Mouse (Mus musculus) bone marrow macrophage, adult 2 months (primary cell): Measurements from ENCODE around the gene Ube3b. TPM values are rescaled to one million over a fixed set of nuclear protein-coding genes. Genes with fewer than 3 reads are reported as not detected.
A peak's percentile ranks its signal among the peaks of the same experiment; 100 is the strongest.

Source experiments
- H3K27ac ChIP-seq: 2 replicates; pipeline ENCODE4 v1.5.1; 2012; ENCODE audit warnings: low read depth, low read length; ENCODE audit not compliant: insufficient read depth
- H3K4me1 ChIP-seq: 2 replicates; pipeline ENCODE4 v1.6.1; 2012; ENCODE audit warnings: low read length; ENCODE audit not compliant: control insufficient read depth, insufficient read depth
- H3K4me3 ChIP-seq: 2 replicates; pipeline ENCODE4 v1.5.1; 2012; ENCODE audit warnings: mild to moderate bottlenecking, low read length, moderate library complexity; ENCODE audit not compliant: insufficient read depth
- CTCF ChIP-seq: IDR thresholded peaks from 2 replicates; pipeline ENCODE4 v1.5.1; 2012; ENCODE audit warnings: low read depth, mild to moderate bottlenecking, low read length, moderate library complexity
- POLR2A ChIP-seq: IDR thresholded peaks from 2 replicates; pipeline ENCODE4 v1.6.1; 2012; ENCODE audit warnings: mild to moderate bottlenecking, low read depth, low read length, borderline replicate concordance
- polyA plus RNA-seq: library from polyadenylated mRNA; stranded (reverse); fragments of >200 nt; gene quantifications from 2 replicates; pipeline ENCODE4 v1.2.4, GENCODE M21; 2012; ENCODE audit not compliant: missing spikeins, insufficient read depth, insufficient read length

Gene Ube3b
- polyA plus RNA-seq, 1 experiment = 52.0 TPM

DNA sequence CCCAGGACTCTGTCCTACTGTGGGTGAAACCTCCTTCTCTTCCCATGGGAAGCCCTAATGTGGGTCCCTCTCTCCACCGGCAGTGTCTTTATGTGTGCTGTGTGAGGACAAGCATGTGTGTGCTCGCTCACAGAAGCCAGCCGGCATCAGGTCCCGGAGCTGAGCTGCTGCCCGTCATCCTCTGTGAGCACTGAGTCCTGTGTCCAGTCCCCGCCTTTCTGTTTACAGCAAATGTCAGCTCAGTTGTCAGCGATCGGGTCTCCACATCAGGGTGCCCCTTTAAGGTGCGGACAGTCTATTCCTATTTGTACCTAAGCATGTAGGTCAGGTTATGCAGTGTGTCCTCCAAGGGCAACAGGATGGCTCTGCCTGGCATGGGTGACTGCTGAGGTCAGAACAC lies 6.8 kb upstream of the Ube3b start:
- H3K4me1 ChIP-seq = peaks cover 47% of the 10 kb centered on the region
- no peak overlapping the region for H3K4me3 ChIP-seq
- no peak for TF ChIP-seq CTCF
- no peak for TF ChIP-seq POLR2A
- H3K27ac ChIP-seq = no peak overlapping the region

DNA sequence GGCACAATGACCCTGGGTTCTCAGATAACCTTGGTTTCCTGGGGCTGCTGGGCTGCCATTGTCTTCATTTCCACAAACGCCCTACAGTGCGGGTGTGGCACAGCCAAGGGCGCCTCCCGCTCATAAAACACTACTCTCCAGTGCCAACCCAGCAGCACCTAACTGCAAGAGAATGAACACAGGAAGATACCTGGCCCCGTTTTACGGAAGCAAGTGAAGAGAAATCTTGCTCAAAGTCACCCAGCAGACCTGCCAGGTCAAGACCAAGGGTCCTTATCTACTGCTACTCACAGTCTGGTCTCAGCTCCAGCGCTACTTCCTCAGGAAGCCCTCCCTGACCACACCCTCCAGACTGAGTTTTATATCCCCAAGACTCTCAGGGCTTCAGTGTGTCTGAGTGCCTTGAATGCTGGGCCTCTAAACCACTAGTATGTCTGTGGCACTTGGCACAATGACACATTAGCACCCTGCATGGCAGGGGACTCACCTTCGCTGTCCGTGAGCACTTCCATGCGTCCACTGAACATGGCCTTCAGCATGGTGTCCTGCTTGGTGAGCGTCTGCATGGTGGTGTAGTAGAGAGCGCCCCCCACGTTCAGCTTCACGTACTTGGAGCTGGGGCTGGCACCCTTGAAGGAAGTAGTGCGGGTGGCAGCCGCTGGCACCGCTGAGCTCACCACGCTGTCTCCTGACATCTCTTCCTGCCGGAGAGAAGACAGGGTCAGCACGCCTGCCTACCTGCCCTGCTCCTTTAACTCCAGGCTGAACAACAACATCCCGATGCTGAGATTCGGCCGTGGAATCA lies 5.8 kb upstream of the Ube3b start:
- H3K27ac ChIP-seq = no peak overlapping the region
- H3K4me1 ChIP-seq = peaks cover 47% of the 10 kb centered on the region
- H3K4me3 ChIP-seq = no peak overlapping the region
- TF ChIP-seq CTCF (no peak), POLR2A (no peak)

DNA sequence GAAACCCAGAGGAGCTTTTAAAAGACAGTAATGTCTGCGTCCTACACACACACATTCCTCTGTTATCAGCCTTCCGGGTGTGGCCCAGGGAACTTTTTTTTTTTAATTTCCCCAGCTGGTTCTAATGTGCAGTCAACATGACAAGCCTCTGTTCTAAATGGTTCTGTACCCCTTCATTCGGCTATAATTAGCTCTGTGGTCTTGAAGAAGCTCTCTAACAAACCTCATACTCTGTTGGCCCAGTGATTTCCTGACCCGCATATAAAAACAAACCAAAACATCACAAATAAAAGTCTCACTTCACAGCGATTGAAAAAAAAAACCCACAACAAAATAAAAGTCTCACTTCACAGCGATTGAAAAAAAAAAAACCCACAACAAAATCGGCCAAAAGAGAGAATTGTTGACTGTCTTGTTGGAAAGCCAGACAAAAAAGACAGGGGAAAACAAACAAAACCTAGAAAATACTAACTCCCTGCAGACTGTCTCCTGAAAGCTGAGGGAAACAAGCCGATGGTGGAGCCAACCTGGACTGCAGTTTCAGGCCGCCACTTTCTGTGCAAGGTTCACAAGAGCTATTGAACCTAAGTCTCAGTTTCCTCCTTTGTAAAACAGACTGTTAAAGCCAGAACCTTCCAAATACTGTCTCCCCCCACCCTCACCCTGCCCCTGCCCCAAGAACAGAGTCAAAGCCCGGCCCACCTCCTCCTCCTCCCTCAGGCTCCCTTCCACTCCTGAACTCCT lies 2.1 kb upstream of the Ube3b start:
- no peak overlapping the region for H3K27ac ChIP-seq
- H3K4me3 ChIP-seq = no peak overlapping the region

DNA sequence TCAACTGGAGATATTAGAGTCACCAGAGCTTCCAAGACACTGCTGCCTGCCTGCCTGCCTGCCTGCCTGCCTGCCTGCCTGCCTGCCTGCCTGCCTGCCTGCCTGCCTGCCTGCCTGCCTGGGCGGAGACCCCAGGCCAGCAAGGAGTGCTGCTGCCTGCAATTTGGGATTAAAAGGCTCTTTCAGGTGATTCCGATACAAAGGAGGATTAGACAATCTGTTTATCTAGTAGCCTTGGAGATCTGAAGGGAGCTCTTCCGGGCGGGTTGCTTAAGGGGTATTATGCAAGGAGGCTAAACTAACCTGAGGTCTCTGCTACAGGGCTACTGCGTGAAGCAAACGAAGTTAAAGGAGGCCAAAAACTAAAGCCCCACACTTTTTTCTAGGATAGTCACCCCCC lies 1.5 kb upstream of the Ube3b start:
- Histone ChIP-seq H3K27ac (no peak overlapping the region), H3K4me3 (no peak overlapping the region), H3K4me1 (peaks cover 30% of the 10 kb centered on the region)
- no peak for TF ChIP-seq CTCF
- no peak for TF ChIP-seq POLR2A

More for the DNA sequence above, 2.1 kb upstream of the Ube3b start:
- H3K4me1 ChIP-seq = peaks cover 31% of the 10 kb centered on the region
- no peak for TF ChIP-seq CTCF

DNA sequence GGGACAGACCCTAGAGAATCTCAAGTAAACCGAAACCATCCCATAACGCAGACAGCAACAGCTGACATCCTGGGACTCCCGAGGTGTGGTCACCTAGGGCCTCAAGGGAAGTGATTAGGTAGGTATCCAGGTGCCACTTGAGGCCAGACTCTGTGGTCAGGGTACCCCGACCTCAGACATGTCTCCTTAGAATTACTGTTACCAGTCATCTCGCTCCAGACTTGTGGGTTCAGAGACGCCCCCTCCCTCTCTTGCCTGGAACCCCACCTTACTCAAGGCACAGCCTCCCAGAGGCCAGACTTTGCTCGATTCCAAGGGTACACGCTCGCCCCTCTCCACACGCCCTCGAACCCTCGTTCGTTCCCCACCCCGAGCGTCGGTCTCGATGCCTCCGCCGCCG lies 644 bp upstream of the Ube3b start:
- Histone ChIP-seq H3K27ac (peak overlapping the region; percentile 34; the same call in 1 of the 2 replicates), H3K4me3 (peak overlapping the region; percentile 75), H3K4me1 (peaks cover 29% of the 10 kb centered on the region)
- TF ChIP-seq POLR2A = no peak
- TF ChIP-seq CTCF = no peak

DNA sequence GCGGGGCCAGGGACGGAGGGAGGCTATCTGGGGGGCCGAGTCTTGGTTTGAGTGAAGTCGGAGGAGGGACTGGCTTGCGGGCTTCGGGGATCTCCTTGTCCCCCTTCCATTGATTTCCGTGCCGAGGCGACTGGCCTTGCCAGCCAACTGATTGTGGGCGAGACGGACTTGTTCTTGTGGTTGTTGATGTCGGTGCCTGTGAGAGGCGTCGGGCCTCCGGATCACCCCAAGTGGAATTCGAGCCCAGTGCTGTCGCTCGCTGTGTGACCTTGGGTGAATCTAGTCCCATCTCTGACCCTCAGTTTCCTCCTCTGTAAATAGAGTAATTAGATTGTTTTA lies 575 bp downstream of the Ube3b start:
- peak overlapping the region; percentile 86 for H3K27ac ChIP-seq
- TF ChIP-seq CTCF = no peak
- no peak for TF ChIP-seq POLR2A
- H3K4me3 ChIP-seq = peak overlapping the region; percentile 96
- H3K4me1 ChIP-seq = peaks cover 18% of the 10 kb centered on the region

DNA sequence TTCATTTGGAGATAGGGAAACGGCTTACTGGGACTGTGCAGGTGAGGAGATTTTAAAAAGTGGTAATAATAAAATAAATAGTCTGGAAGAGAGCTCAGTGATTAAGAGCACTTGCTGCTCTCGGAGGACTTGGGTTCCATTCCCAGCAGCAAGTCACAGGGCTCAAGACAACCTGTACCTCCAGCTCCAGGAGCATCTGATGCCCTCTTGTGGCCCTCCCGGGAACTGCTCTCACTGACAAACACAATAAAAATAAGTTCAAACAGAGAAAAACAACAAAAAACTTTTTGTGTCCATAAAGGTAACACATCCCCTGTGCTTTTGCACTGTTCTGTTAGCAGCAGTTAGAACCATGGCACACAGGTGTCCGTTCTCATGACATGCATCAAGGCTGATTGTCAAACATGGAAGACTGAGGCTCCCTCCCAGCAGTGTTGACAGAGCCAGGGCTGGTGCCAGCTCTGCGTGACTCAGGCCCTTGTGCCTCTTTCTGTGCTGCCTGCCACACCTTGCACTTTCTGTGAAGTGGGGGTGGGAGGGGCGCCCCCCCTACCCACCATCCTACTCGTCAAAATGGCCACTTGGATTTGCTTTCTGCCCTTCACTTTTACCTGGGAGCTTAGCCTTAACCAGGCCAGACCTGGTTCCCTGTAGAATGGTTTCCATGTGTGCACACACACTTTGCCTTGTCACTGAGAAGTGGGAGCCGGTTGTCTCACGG lies 2.9 kb downstream of the Ube3b start:
- Histone ChIP-seq H3K27ac (no peak overlapping the region), H3K4me1 (peaks cover 14% of the 10 kb centered on the region), H3K4me3 (no peak overlapping the region)
- TF ChIP-seq POLR2A (no peak), CTCF (peak; percentile 88)

DNA sequence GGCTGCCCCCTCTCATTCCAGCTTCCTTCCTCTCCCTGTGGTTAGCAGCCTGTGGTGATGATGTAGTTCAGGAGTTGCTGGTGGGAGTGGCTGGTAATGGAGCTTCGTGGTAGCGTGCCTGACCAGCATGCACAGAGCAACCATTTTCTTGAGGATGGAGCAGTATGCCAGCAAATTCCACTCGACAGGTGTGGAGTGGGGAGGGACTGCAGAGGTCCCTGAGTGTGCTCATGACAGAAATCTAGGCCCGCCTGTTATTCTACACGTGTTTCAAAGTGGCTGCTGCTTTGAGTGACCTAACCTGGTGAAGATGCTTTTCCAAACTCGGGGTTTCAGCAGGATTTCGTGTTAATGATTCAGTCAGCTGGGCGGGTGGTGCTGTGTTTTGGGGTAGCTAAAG lies 4.0 kb downstream of the Ube3b start:
- Histone ChIP-seq H3K4me3 (no peak overlapping the region), H3K27ac (no peak overlapping the region), H3K4me1 (peaks cover 11% of the 10 kb centered on the region)
- TF ChIP-seq POLR2A (no peak), CTCF (no peak)

DNA sequence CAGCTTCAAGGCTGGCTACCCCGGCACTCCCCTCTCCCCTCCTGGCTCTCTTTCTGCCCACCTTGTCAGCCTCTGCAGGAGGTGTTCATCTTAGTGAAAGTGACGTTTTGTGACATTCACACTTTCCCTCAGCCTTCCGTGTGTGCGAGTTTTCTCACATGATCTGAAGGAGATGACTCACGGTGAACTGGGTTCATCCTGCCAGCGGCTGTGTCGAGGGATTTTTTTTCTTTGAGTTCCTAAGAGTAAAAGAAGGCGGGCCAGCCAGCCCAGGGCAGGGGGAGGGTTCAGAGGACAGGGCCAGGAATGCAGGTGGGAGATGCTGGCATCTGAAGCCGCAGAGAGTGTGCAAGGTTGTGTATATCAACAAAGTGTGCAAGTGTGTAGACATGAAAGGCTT lies 12.8 kb downstream of the Ube3b start:
- Histone ChIP-seq H3K27ac (no peak overlapping the region), H3K4me3 (no peak overlapping the region), H3K4me1 (no peaks in the 10 kb centered on the region)
- TF ChIP-seq POLR2A = no peak

DNA sequence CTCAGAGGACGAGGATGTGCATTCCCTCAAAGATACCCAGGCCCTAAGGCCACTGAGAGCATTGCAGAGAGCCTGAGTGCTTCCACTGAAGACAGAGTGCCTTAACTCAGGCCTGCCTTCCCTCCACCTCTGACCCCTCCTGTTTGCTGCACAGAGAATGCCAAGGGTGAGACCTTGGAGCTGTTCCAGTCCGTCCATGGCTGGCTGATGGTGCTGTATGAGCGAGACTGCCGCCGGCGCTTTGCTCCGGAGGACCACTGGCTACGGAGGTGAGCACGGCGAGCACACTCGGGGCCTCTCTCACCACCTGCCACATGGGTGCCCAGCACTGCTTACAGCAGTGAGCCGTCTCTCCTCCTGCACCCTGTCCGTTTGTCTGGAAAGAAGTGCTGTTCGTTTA lies 26.2 kb downstream of the Ube3b start:
- TF ChIP-seq CTCF = no peak
- H3K27ac ChIP-seq = no peak overlapping the region
- no peaks in the 10 kb centered on the region for H3K4me1 ChIP-seq
- no peak overlapping the region for H3K4me3 ChIP-seq
